Mouse (Mus musculus) T-helper 1 cell (primary cell): Measurements from ENCODE around the gene Vmn1r50.
"Not testable (repeated sequence)": the region's sequence is repeated elsewhere in the genome, so short reads cannot be mapped to it uniquely, and the experiment has no call there.

Experiments
- in situ Hi-C: fragments of 300-600 bp; cut with MboI, MseI; formaldehyde crosslinking; loops from one replicate; pipeline ENCODE4 v1.15.1; 2025; ENCODE audit warnings: high pct_unique_total_duplicates

Gene Vmn1r50

GRCm38 (mm10) chr6:90101130-90101529 is at the start of gene Vmn1r50:
Gene Vmn1r50 (plus strand): TSS chr6:90101430.
- in situ Hi-C loops = no loop called here

- in situ Hi-C loops = no loop called here
Observed at GRCm38 (mm10) chr6:90078406-90078805, 22.8 kb upstream of the Vmn1r50 start, which contains the start of gene Vmn1r49. Gene Vmn1r49 (minus strand): TSS chr6:90078506.

- in situ Hi-C loops = no loop called here
Observed at GRCm38 (mm10) chr6:90100566-90100965, 664 bp upstream of the Vmn1r50 start.

- in situ Hi-C loops = not testable (repeated sequence)
Observed at GRCm38 (mm10) chr6:90122296-90122695, 21.1 kb downstream of the Vmn1r50 start, which contains the start of gene Vmn1r51. Gene Vmn1r51 (plus strand): TSS chr6:90122596.
